ENCODE assay signal across 8 mouse cellular contexts in genomic region chr14:15437501-15437941, GRCm38 (mm10). TPM values are rescaled to one million over a fixed set of nuclear protein-coding genes. Genes with fewer than 3 reads are reported as not detected.
DNase-seq lines count a peak whose midpoint lies in the region; ATAC-seq and TF ChIP-seq lines count a peak whose summit lies in the region.

No protein-coding gene starts in this region.

- 0 out of 2 replicates have a peak, but pooled peaks have one; percentile 29 for TF ChIP-seq POLR2A in cortical plate, adult 2 months (IDR thresholded peaks at IDR 0.05; ENCODE audit: extremely low read depth, insufficient read depth, low read length)

- H3K4me2 ChIP-seq in kidney, postnatal 0 days (ENCODE audit: low read length), result peak overlapping the region; percentile 87
- peak overlapping the region; percentile 81 for H3K4me2 ChIP-seq in midbrain, embryonic 16.5 days (ENCODE audit: low read length)

- H3K27ac ChIP-seq in left cerebral cortex, adult 2 months, result peak overlapping the region; percentile 91
- H3K27ac ChIP-seq in cortical plate, adult 2 months (ENCODE audit: insufficient read depth, low read length), result peak overlapping the region; percentile 32
- H3K27ac ChIP-seq in heart, embryonic 10.5 days, result peak overlapping the region; percentile 87; the same call in 1 of the 2 replicates
- no peak overlapping the region for H3K27ac ChIP-seq in kidney, postnatal 0 days
- peak overlapping the region; percentile 92 for H3K27ac ChIP-seq in midbrain, embryonic 16.5 days (ENCODE audit: low read length)

- peak overlapping the region; percentile 81 for H3K4me3 ChIP-seq in left cerebral cortex, adult 2 months
- peak overlapping the region; percentile 65 for H3K4me3 ChIP-seq in cortical plate, adult 2 months (ENCODE audit: insufficient read depth, low read length)
- peak overlapping the region; percentile 80 for H3K4me3 ChIP-seq in heart, embryonic 10.5 days
- H3K4me3 ChIP-seq in kidney, postnatal 0 days (replicated peaks; ENCODE audit: low read depth, low read length), result peak overlapping the region; percentile 51
- peak overlapping the region; percentile 74 for H3K4me3 ChIP-seq in midbrain, embryonic 16.5 days (ENCODE audit: low read depth, low read length)

- peak; percentile 32 to 38 for DNase-seq in left cerebral cortex, adult 2 months (ENCODE audit: extremely low spot score in 1 of 2, low spot score in 2 of 2)
- DNase-seq in left cerebral cortex, adult 11 months (ENCODE audit: low spot score), result no peak
- no peak for DNase-seq in heart, embryonic 10.5 days (ENCODE audit: low spot score)
- DNase-seq in kidney, postnatal 0 days (ENCODE audit: low spot score), result no peak
- no peak for DNase-seq in adipocyte (ENCODE audit: low spot score)

- intact Hi-C loops in left cerebral cortex, adult 2 months (cut with DNase I), result loop anchor here (5.0 to 10.0 kb wide), 3 partner anchors 65 to 747 kb away; no protein-coding TSS in a partner anchor

- peaks cover 2% of the 10 kb centered on the region; the same call in 1 of the 2 replicates for H3K4me1 ChIP-seq in cortical plate, adult 2 months (ENCODE audit: control insufficient read depth, insufficient read depth, low read length)
- peaks cover 16% of the 10 kb centered on the region for H3K4me1 ChIP-seq in heart, embryonic 10.5 days
- H3K4me1 ChIP-seq in kidney, postnatal 0 days (replicated peaks; ENCODE audit: insufficient read depth, low read length), result peaks cover 5% of the 10 kb centered on the region; the same call in 1 of the 2 replicates
- peaks cover 5% of the 10 kb centered on the region; the same call in 1 of the 2 replicates for H3K4me1 ChIP-seq in midbrain, embryonic 16.5 days (ENCODE audit: control insufficient read depth, insufficient read depth, low read length)

- peaks cover 21% of the 10 kb centered on the region; the same call in 1 of the 2 replicates for H3K27me3 ChIP-seq in heart, embryonic 10.5 days (ENCODE audit: insufficient read depth, poor library complexity, severe bottlenecking)
- H3K27me3 ChIP-seq in kidney, postnatal 0 days (ENCODE audit: insufficient read depth, low read length), result peaks cover 12% of the 10 kb centered on the region; the same call in 1 of the 2 replicates
- no peaks in the 10 kb centered on the region for H3K27me3 ChIP-seq in midbrain, embryonic 16.5 days (ENCODE audit: control insufficient read depth, insufficient read depth, low read depth, low read length)

- H3K9me3 ChIP-seq in heart, embryonic 10.5 days, result no peaks in the 10 kb centered on the region
- H3K9me3 ChIP-seq in kidney, postnatal 0 days (replicated peaks; ENCODE audit: low read length), result no peaks in the 10 kb centered on the region
- no peaks in the 10 kb centered on the region for H3K9me3 ChIP-seq in midbrain, embryonic 16.5 days (replicated peaks; ENCODE audit: control insufficient read depth, low read length, poor library complexity, severe bottlenecking)

- ATAC-seq in kidney, postnatal 0 days (replicated peaks; ENCODE audit: low FRiP score, low read depth), result 0 out of 2 replicates have a peak, but pooled peaks have one; percentile 35
- peak; percentile 52 for ATAC-seq in midbrain, embryonic 16.5 days
- no peak for ATAC-seq in megakaryocyte progenitor cell, adult 5-6 weeks (replicated peaks; ENCODE audit: poor library complexity)

- H3K9ac ChIP-seq in kidney, postnatal 0 days (ENCODE audit: low read depth, low read length), result no peak overlapping the region
- H3K9ac ChIP-seq in midbrain, embryonic 16.5 days (ENCODE audit: low read depth, low read length), result peak overlapping the region; percentile 84

- WGBS in heart, embryonic 10.5 days, result under 1% methylated on average over 15 of the region's 15 CpGs
- WGBS in kidney, postnatal 0 days, result 3% methylated on average over 15 of the region's 15 CpGs
- WGBS in midbrain, embryonic 16.5 days, result under 1% methylated on average over 15 of the region's 15 CpGs

- H3K36me3 ChIP-seq in heart, embryonic 10.5 days, result no peaks in the 10 kb centered on the region
- no peaks in the 10 kb centered on the region for H3K36me3 ChIP-seq in kidney, postnatal 0 days (ENCODE audit: insufficient read depth, low read length)
- no peaks in the 10 kb centered on the region for H3K36me3 ChIP-seq in midbrain, embryonic 16.5 days (ENCODE audit: control insufficient read depth, insufficient read depth, low read length)

- no peak for TF ChIP-seq CTCF in left cerebral cortex, adult 2 months (IDR thresholded peaks at IDR 0.05)
- TF ChIP-seq CTCF in cortical plate, adult 2 months (IDR thresholded peaks at IDR 0.05; ENCODE audit: extremely low read depth, insufficient read depth, low read length), result no peak
- TF ChIP-seq CTCF in kidney, postnatal 0 days (IDR thresholded peaks at IDR 0.05; ENCODE audit: low read depth), result no peak

RNA-seq across cellular contexts. Expression of gene Lrrc3b, which starts 1.3 kb away (rescaled TPM):
- 10 to 100 TPM; 16.9 to 19.0 TPM for total RNA-seq in left cerebral cortex, adult 2 months (2021)
- polyA plus RNA-seq in cortical plate, adult 2 months (2012; rRNA removed), result 21.2 and 21.3 TPM in 2 replicates
- 3.8 and 4.7 TPM in 2 replicates for polyA plus RNA-seq in heart, embryonic 10.5 days (2016; fragmentation: Nextera tagmentation; extraction: Ambion mirVana)
- 4.2 and 4.4 TPM in 2 replicates for polyA plus RNA-seq in kidney, postnatal 0 days (2015; fragmentation: Nextera tagmentation; extraction: Ambion mirVana)
- polyA plus RNA-seq in midbrain, embryonic 16.5 days (2015; fragmentation: Nextera tagmentation; extraction: Ambion mirVana), result 28.5 and 30.2 TPM in 2 replicates
- not detected in 2 replicates for total RNA-seq in megakaryocyte progenitor cell, adult 5-6 weeks (2015)
- not detected in 2 replicates for total RNA-seq in megakaryocyte progenitor cell, adult 5-6 weeks (2017)

Comparison
In these comparisons a context has a peak if more than half of its experiments do, and no peak if none do; other contexts are left out.
1. DNase-seq: peak in left cerebral cortex, adult 2 months (2 of 2); none in left cerebral cortex, adult 11 months (single experiment), heart, embryonic 10.5 days (single experiment), kidney, postnatal 0 days (single experiment) and adipocyte (single experiment).
2. Peak in every context shown above with its lines, with median percentiles within 50 percentile points of each other: H3K4me3 ChIP-seq.